Mouse (Mus musculus) stomach, postnatal 0 days (tissue): Measurements from ENCODE around the gene Gm14851.
"Not testable (repeated sequence)": the region's sequence is repeated elsewhere in the genome, so short reads cannot be mapped to it uniquely, and the experiment has no call there.

Source experiments
- CTCF ChIP-seq: IDR thresholded peaks from 2 replicates; pipeline ENCODE4 v1.5.1; 2016; ENCODE audit warnings: antibody characterized with exemption, low read depth, mild to moderate bottlenecking, moderate library complexity
- EP300 ChIP-seq: optimal IDR thresholded peaks from 2 replicates; pipeline ENCODE3; 2016; ENCODE audit warnings: antibody characterized with exemption

GRCm38 (mm10) chr8:21054747-21055146 is 41.1 kb downstream of the Gm14851 start, which contains the start of gene Defa23:
- TF ChIP-seq CTCF, EP300: not testable (repeated sequence)
